ENCODE assay signal across 9 mouse cellular contexts in genomic region chr5:137485071-137485850, GRCm38 (mm10). TPM values are rescaled to one million over a fixed set of nuclear protein-coding genes. Genes with fewer than 3 reads are reported as not detected.
DNase-seq lines count a peak whose midpoint lies in the region; ATAC-seq and TF ChIP-seq lines count a peak whose summit lies in the region.
"Had no signal": no experiment of that assay in that cellular context is flagged by ENCODE, and none has a peak within 500 bp of the region (broad histone marks: within the 10 kb centered on the region; RNA-seq: fewer than 3 reads in every experiment).

No protein-coding gene starts in this region.

- TF ChIP-seq CTCF in gastrocnemius, adult 2 months (IDR thresholded peaks at IDR 0.05): no peak

- no peaks in the 10 kb centered on the region for H3K36me3 ChIP-seq in heart, embryonic 12.5 days
- H3K36me3 ChIP-seq in embryonic facial prominence, embryonic 11.5 days (replicated peaks; ENCODE audit: control insufficient read depth, insufficient read depth, low read depth, low read length): no peaks in the 10 kb centered on the region
- H3K36me3 ChIP-seq in intestine, embryonic 15.5 days: no peaks in the 10 kb centered on the region
- H3K36me3 ChIP-seq in midbrain, embryonic 16.5 days (ENCODE audit: control insufficient read depth, insufficient read depth, low read length): no peaks in the 10 kb centered on the region

- peak overlapping the region; percentile 17 for H3K9ac ChIP-seq in heart, embryonic 12.5 days
- peak overlapping the region; percentile 57 for H3K9ac ChIP-seq in embryonic facial prominence, embryonic 11.5 days (replicated peaks; ENCODE audit: low read length)
- H3K9ac ChIP-seq in intestine, embryonic 15.5 days: peak overlapping the region; percentile 32; the same call in 1 of the 2 replicates
- H3K9ac ChIP-seq in midbrain, embryonic 16.5 days (ENCODE audit: low read depth, low read length): 0 out of 2 replicates have a peak overlapping the region, but pooled peaks have one; percentile 6

- intact Hi-C loops in heart, postnatal 36 days (cut with DNase I): no loop called here
- intact Hi-C loops in gastrocnemius, adult 2 months (cut with DNase I): no loop called here

- WGBS in heart, embryonic 12.5 days: 10% methylated on average over 30 of the region's 30 CpGs
- 7% methylated on average over 30 of the region's 30 CpGs for WGBS in embryonic facial prominence, embryonic 11.5 days
- WGBS in intestine, embryonic 15.5 days: 9% methylated on average over 30 of the region's 30 CpGs
- WGBS in midbrain, embryonic 16.5 days: 3% methylated on average over 30 of the region's 30 CpGs

- peak overlapping the region; percentile 61 for H3K4me2 ChIP-seq in heart, embryonic 12.5 days
- H3K4me2 ChIP-seq in embryonic facial prominence, embryonic 11.5 days (ENCODE audit: low read depth, low read length): peak overlapping the region; percentile 85
- H3K4me2 ChIP-seq in intestine, embryonic 15.5 days (replicated peaks): peak overlapping the region; percentile 53
- peak overlapping the region; percentile 47 for H3K4me2 ChIP-seq in midbrain, embryonic 16.5 days (ENCODE audit: low read length)

- peaks cover 15% of the 10 kb centered on the region for H3K4me1 ChIP-seq in heart, embryonic 12.5 days (replicated peaks)
- peaks cover 7% of the 10 kb centered on the region; the same call in 1 of the 2 replicates for H3K4me1 ChIP-seq in embryonic facial prominence, embryonic 11.5 days (ENCODE audit: control insufficient read depth, insufficient read depth, low read length)
- H3K4me1 ChIP-seq in intestine, embryonic 15.5 days (replicated peaks): no peaks in the 10 kb centered on the region
- peaks cover 3% of the 10 kb centered on the region; the same call in 1 of the 2 replicates for H3K4me1 ChIP-seq in midbrain, embryonic 16.5 days (ENCODE audit: control insufficient read depth, insufficient read depth, low read length)

- H3K9me3 ChIP-seq in heart, embryonic 12.5 days (replicated peaks): no peaks in the 10 kb centered on the region; the same call in 1 of the 2 replicates
- H3K9me3 ChIP-seq in embryonic facial prominence, embryonic 11.5 days (replicated peaks; ENCODE audit: control insufficient read depth, low read length): no peaks in the 10 kb centered on the region
- no peaks in the 10 kb centered on the region for H3K9me3 ChIP-seq in intestine, embryonic 15.5 days
- H3K9me3 ChIP-seq in midbrain, embryonic 16.5 days (replicated peaks; ENCODE audit: control insufficient read depth, low read length, poor library complexity, severe bottlenecking): no peaks in the 10 kb centered on the region

- DNase-seq in heart, postnatal 36 days: no peak
- DNase-seq in embryonic facial prominence, embryonic 11.5 days (ENCODE audit: low spot score): peak; percentile 30
- DNase-seq in urinary bladder, postnatal 36 days (ENCODE audit: low spot score in 2 of 2): no peak
- no peak for DNase-seq in gastrocnemius, adult 2 months
- no peak for DNase-seq in cerebellum, postnatal 36 days

- peaks cover 49% of the 10 kb centered on the region for H3K27me3 ChIP-seq in heart, embryonic 12.5 days (replicated peaks)
- H3K27me3 ChIP-seq in embryonic facial prominence, embryonic 11.5 days (ENCODE audit: control insufficient read depth, insufficient read depth, low read length): no peaks in the 10 kb centered on the region; the same call in 1 of the 2 replicates
- H3K27me3 ChIP-seq in intestine, embryonic 15.5 days (replicated peaks): peaks cover 18% of the 10 kb centered on the region
- H3K27me3 ChIP-seq in midbrain, embryonic 16.5 days (ENCODE audit: control insufficient read depth, insufficient read depth, low read depth, low read length): peaks cover 9% of the 10 kb centered on the region

- no peak for ATAC-seq in heart, embryonic 12.5 days (ENCODE audit: insufficient number of reproducible peaks, low FRiP score)
- no peak for ATAC-seq in embryonic facial prominence, embryonic 11.5 days (replicated peaks; ENCODE audit: insufficient number of reproducible peaks, low FRiP score, low TSS enrichment, low read depth)
- peak; percentile 45; the same call in 1 of the 2 replicates for ATAC-seq in intestine, embryonic 15.5 days
- no peak for ATAC-seq in midbrain, embryonic 16.5 days

- no peak overlapping the region for H3K27ac ChIP-seq in heart, embryonic 12.5 days (ENCODE audit: poor library complexity, severe bottlenecking)
- no peak overlapping the region for H3K27ac ChIP-seq in embryonic facial prominence, embryonic 11.5 days (replicated peaks; ENCODE audit: low read depth, low read length)
- H3K27ac ChIP-seq in intestine, embryonic 15.5 days: no peak overlapping the region
- no peak overlapping the region for H3K27ac ChIP-seq in midbrain, embryonic 16.5 days (ENCODE audit: low read length)
- no peak overlapping the region for H3K27ac ChIP-seq in gastrocnemius, adult 2 months

- H3K4me3 ChIP-seq in heart, embryonic 12.5 days: peak overlapping the region; percentile 27
- peak overlapping the region; percentile 30 for H3K4me3 ChIP-seq in embryonic facial prominence, embryonic 11.5 days (ENCODE audit: low read depth, low read length)
- H3K4me3 ChIP-seq in intestine, embryonic 15.5 days (replicated peaks): peak overlapping the region; percentile 27
- peak overlapping the region; percentile 7; the same call in 1 of the 2 replicates for H3K4me3 ChIP-seq in midbrain, embryonic 16.5 days (ENCODE audit: low read depth, low read length)
- no peak overlapping the region for H3K4me3 ChIP-seq in gastrocnemius, adult 2 months

RNA-seq across cellular contexts. Expression of gene Zan, which starts 8.4 kb away (rescaled TPM):
- polyA plus RNA-seq in heart, embryonic 12.5 days (2016; fragmentation: Nextera tagmentation; extraction: Ambion mirVana): 0.04 TPM in 2 replicates
- not detected for total RNA-seq in heart, postnatal 36 days (2021)
- 0.04 and 0.06 TPM in 2 replicates for polyA plus RNA-seq in embryonic facial prominence, embryonic 11.5 days (2014; fragmentation: Nextera tagmentation; extraction: Ambion mirVana)
- 0.52 and 0.93 TPM in 2 replicates for polyA plus RNA-seq in intestine, embryonic 15.5 days (2015; fragmentation: Nextera tagmentation; extraction: Ambion mirVana)
- polyA plus RNA-seq in midbrain, embryonic 16.5 days (2015; fragmentation: Nextera tagmentation; extraction: Ambion mirVana): 0.12 and 0.18 TPM in 2 replicates
- total RNA-seq in gastrocnemius, adult 2 months (2021): under 1 TPM in 1 of 2 experiments, not detected in 1; 0.03 TPM

RNA-seq across cellular contexts. Expression of gene Pop7, which starts 17.1 kb away (rescaled TPM):
- 44.0 and 44.1 TPM in 2 replicates for polyA plus RNA-seq in heart, embryonic 12.5 days (2016; fragmentation: Nextera tagmentation; extraction: Ambion mirVana)
- total RNA-seq in heart, postnatal 36 days (2021): 10 to 100 TPM; 13.1 to 14.1 TPM
- 54.0 and 55.9 TPM in 2 replicates for polyA plus RNA-seq in embryonic facial prominence, embryonic 11.5 days (2014; fragmentation: Nextera tagmentation; extraction: Ambion mirVana)
- 60.4 and 64.2 TPM in 2 replicates for polyA plus RNA-seq in intestine, embryonic 15.5 days (2015; fragmentation: Nextera tagmentation; extraction: Ambion mirVana)
- 76.3 and 80.5 TPM in 2 replicates for polyA plus RNA-seq in midbrain, embryonic 16.5 days (2015; fragmentation: Nextera tagmentation; extraction: Ambion mirVana)
- 10 to 100 TPM; 11.3 to 11.4 TPM for total RNA-seq in gastrocnemius, adult 2 months (2021)

RNA-seq across cellular contexts. Expression of gene Gigyf1, which starts 33.1 kb away (rescaled TPM):
- polyA plus RNA-seq in heart, embryonic 12.5 days (2016; fragmentation: Nextera tagmentation; extraction: Ambion mirVana): 9.9 and 10.1 TPM in 2 replicates
- 10 to 100 TPM; 29.5 to 35.4 TPM for total RNA-seq in heart, postnatal 36 days (2021)
- polyA plus RNA-seq in embryonic facial prominence, embryonic 11.5 days (2014; fragmentation: Nextera tagmentation; extraction: Ambion mirVana): 8.5 and 8.7 TPM in 2 replicates
- polyA plus RNA-seq in intestine, embryonic 15.5 days (2015; fragmentation: Nextera tagmentation; extraction: Ambion mirVana): 8.4 and 10.4 TPM in 2 replicates
- polyA plus RNA-seq in midbrain, embryonic 16.5 days (2015; fragmentation: Nextera tagmentation; extraction: Ambion mirVana): 19.3 and 19.4 TPM in 2 replicates
- total RNA-seq in gastrocnemius, adult 2 months (2021): 10 to 100 TPM; 20.9 to 24.7 TPM

RNA-seq across cellular contexts. Expression of gene Epo, which starts 47.8 kb away (rescaled TPM):
- polyA plus RNA-seq in heart, embryonic 12.5 days (2016; fragmentation: Nextera tagmentation; extraction: Ambion mirVana): not detected in 2 replicates
- not detected for total RNA-seq in heart, postnatal 36 days (2021)
- 0.63 and 0.95 TPM in 2 replicates for polyA plus RNA-seq in embryonic facial prominence, embryonic 11.5 days (2014; fragmentation: Nextera tagmentation; extraction: Ambion mirVana)
- 0.42 and 0.63 TPM in 2 replicates for polyA plus RNA-seq in intestine, embryonic 15.5 days (2015; fragmentation: Nextera tagmentation; extraction: Ambion mirVana)
- polyA plus RNA-seq in midbrain, embryonic 16.5 days (2015; fragmentation: Nextera tagmentation; extraction: Ambion mirVana): not detected in 2 replicates
- total RNA-seq in gastrocnemius, adult 2 months (2021): not detected
- total RNA-seq: layer of hippocampus, postnatal 25 days had no signal

RNA-seq across cellular contexts. Expression of gene Gnb2, which starts 48.0 kb away (rescaled TPM):
- 277 and 287 TPM in 2 replicates for polyA plus RNA-seq in heart, embryonic 12.5 days (2016; fragmentation: Nextera tagmentation; extraction: Ambion mirVana)
- total RNA-seq in heart, postnatal 36 days (2021): 100 to 1,000 TPM; 245 to 248 TPM
- 352 and 367 TPM in 2 replicates for polyA plus RNA-seq in embryonic facial prominence, embryonic 11.5 days (2014; fragmentation: Nextera tagmentation; extraction: Ambion mirVana)
- 341 and 386 TPM in 2 replicates for polyA plus RNA-seq in intestine, embryonic 15.5 days (2015; fragmentation: Nextera tagmentation; extraction: Ambion mirVana)
- 496 and 512 TPM in 2 replicates for polyA plus RNA-seq in midbrain, embryonic 16.5 days (2015; fragmentation: Nextera tagmentation; extraction: Ambion mirVana)
- total RNA-seq in gastrocnemius, adult 2 months (2021): 100 to 1,000 TPM; 118 to 148 TPM

Comparison
In these comparisons a context has a peak if more than half of its experiments do, and no peak if none do; other contexts are left out.
1. H3K9ac ChIP-seq: peak in every context shown above with its lines; median percentile 57 in embryonic facial prominence, embryonic 11.5 days; 32 in intestine, embryonic 15.5 days; 17 in heart, embryonic 12.5 days; 6 in midbrain, embryonic 16.5 days.